ENCODE assay signal across 23 mouse cellular contexts in genomic region chr7:142368856-142369255, GRCm38 (mm10). TPM values are rescaled to one million over a fixed set of nuclear protein-coding genes. Genes with fewer than 3 reads are reported as not detected.
DNase-seq lines count a peak whose midpoint lies in the region; ATAC-seq lines count a peak whose summit lies in the region.
"Had no signal": no experiment of that assay in that cellular context is flagged by ENCODE, and none has a peak within 500 bp of the region (broad histone marks: within the 10 kb centered on the region; RNA-seq: fewer than 3 reads in every experiment).

No protein-coding gene starts in this region.

- DNase-seq in adrenal gland, postnatal 14 days = peak; percentile 7
- no peak for DNase-seq in adrenal gland, postnatal 36 days
- peak; percentile 94 for DNase-seq in brain, adult 2 months (ENCODE audit: low read depth, low spot score)
- peak; percentile 96 for DNase-seq in cerebellum, adult 9-10 months
- peak; percentile 73 to 74 for DNase-seq in gastrocnemius, adult 8-10 months (ENCODE audit: low spot score in 2 of 2)
- no peak for DNase-seq in spleen, postnatal 36 days (ENCODE audit: low spot score in 2 of 2)
- DNase-seq in ovary, postnatal 36 days (ENCODE audit: low spot score) = no peak
- no peak for DNase-seq in hindbrain, embryonic 11.5 days (ENCODE audit: low spot score)
- DNase-seq: adrenal gland, postnatal 25 days; heart, postnatal 4 days; liver, postnatal 0 days; retina, postnatal 1 day; thymus, postnatal 25 days had no signal

- H3K36me3 ChIP-seq in hindbrain, embryonic 11.5 days (ENCODE audit: control insufficient read depth, insufficient read depth, low read length) = no peaks in the 10 kb centered on the region
- H3K36me3 ChIP-seq: embryonic facial prominence, embryonic 15.5 days; heart, embryonic 15.5 days; limb, embryonic 10.5 days had no signal

- ATAC-seq in hindbrain, embryonic 11.5 days (ENCODE audit: low FRiP score) = no peak
- ATAC-seq: forebrain, embryonic 16.5 days; hindbrain, embryonic 16.5 days; intestine, embryonic 16.5 days; liver, postnatal 0 days had no signal

- H3K9ac ChIP-seq in hindbrain, embryonic 11.5 days (ENCODE audit: low read depth, low read length) = no peak overlapping the region
- H3K9ac ChIP-seq: embryonic facial prominence, embryonic 15.5 days; heart, embryonic 15.5 days; liver, postnatal 0 days had no signal

- no peaks in the 10 kb centered on the region for H3K9me3 ChIP-seq in hindbrain, embryonic 11.5 days (ENCODE audit: control insufficient read depth, low read length)
- H3K9me3 ChIP-seq: embryonic facial prominence, embryonic 15.5 days; G1E; heart, embryonic 15.5 days; limb, embryonic 10.5 days had no signal

- H3K4me2 ChIP-seq in hindbrain, embryonic 11.5 days (replicated peaks; ENCODE audit: low read depth, low read length) = no peak overlapping the region
- H3K4me2 ChIP-seq: embryonic facial prominence, embryonic 15.5 days had no signal

- 70% methylated on average over 2 of the region's 2 CpGs for WGBS in hindbrain, embryonic 11.5 days

- peaks cover 30% of the 10 kb centered on the region for H3K27me3 ChIP-seq in hindbrain, embryonic 11.5 days (ENCODE audit: control insufficient read depth, insufficient read depth, low read length)

- no peak overlapping the region for H3K4me3 ChIP-seq in hindbrain, embryonic 11.5 days (ENCODE audit: low read depth, low read length)
- H3K4me3 ChIP-seq: embryonic facial prominence, embryonic 15.5 days; heart, embryonic 15.5 days; limb, embryonic 10.5 days had no signal

- H3K4me1 ChIP-seq in hindbrain, embryonic 11.5 days (replicated peaks; ENCODE audit: control insufficient read depth, insufficient read depth, low read length) = no peaks in the 10 kb centered on the region

- H3K27ac ChIP-seq in hindbrain, embryonic 11.5 days (ENCODE audit: low read depth, low read length) = no peak overlapping the region
- H3K27ac ChIP-seq: embryonic facial prominence, embryonic 15.5 days; heart, embryonic 15.5 days; limb, embryonic 10.5 days had no signal

RNA-seq across cellular contexts. Expression of gene Ifitm10, which starts 4.7 kb away (rescaled TPM):
- total RNA-seq in adrenal gland, postnatal 14 days (2021) = 3.8 and 5.1 TPM in 2 replicates
- 1 to 10 TPM; 3.0 to 4.4 TPM for total RNA-seq in adrenal gland, postnatal 36 days (2021)
- total RNA-seq in gastrocnemius, adult 8-10 months (2022) = 1 to 10 TPM; 1.6 to 2.4 (median 2.1) TPM
- 0.39 and 0.47 TPM in 2 replicates for polyA plus RNA-seq in hindbrain, embryonic 11.5 days (2014; fragmentation: Nextera tagmentation; extraction: Ambion mirVana)
- total RNA-seq: megakaryocyte-erythroid progenitor cell, adult 5-6 weeks had no signal
- polyA plus RNA-seq: testis, adult 2 months had no signal

RNA-seq across cellular contexts. Expression of gene Gm49369, which starts 13.6 kb away (rescaled TPM):
- total RNA-seq in adrenal gland, postnatal 14 days (2021) = 1.4 TPM in 1 of 2 replicates, not detected in the other
- 1 to 10 TPM; 2.6 to 3.3 TPM for total RNA-seq in adrenal gland, postnatal 36 days (2021)
- 1 to 10 TPM; 1.7 to 8.5 (median 4.8) TPM for total RNA-seq in gastrocnemius, adult 8-10 months (2022)
- not detected in 2 replicates for polyA plus RNA-seq in hindbrain, embryonic 11.5 days (2014; fragmentation: Nextera tagmentation; extraction: Ambion mirVana)
- total RNA-seq: megakaryocyte-erythroid progenitor cell, adult 5-6 weeks had no signal
- polyA plus RNA-seq: embryonic facial prominence, embryonic 15.5 days; forebrain, embryonic 16.5 days; liver, postnatal 0 days; small intestine, adult 2 months; testis, adult 2 months had no signal

RNA-seq across cellular contexts. Expression of gene Ctsd, which starts 19.0 kb away (rescaled TPM):
- 678 and 680 TPM in 2 replicates for total RNA-seq in adrenal gland, postnatal 14 days (2021)
- total RNA-seq in adrenal gland, postnatal 36 days (2021) = 1,000 to 10,000 TPM in 1 of 2 experiments, 100 to 1,000 TPM in 1; 932 to 1,123 TPM
- 100 to 1,000 TPM; 443 to 485 (median 471) TPM for total RNA-seq in gastrocnemius, adult 8-10 months (2022)
- polyA plus RNA-seq in hindbrain, embryonic 11.5 days (2014; fragmentation: Nextera tagmentation; extraction: Ambion mirVana) = 168 and 200 TPM in 2 replicates

Comparison
In these comparisons a context has a peak if more than half of its experiments do, and no peak if none do; other contexts are left out.
1. DNase-seq: peak in adrenal gland, postnatal 14 days (single experiment), brain, adult 2 months (single experiment), cerebellum, adult 9-10 months (single experiment) and gastrocnemius, adult 8-10 months (2 of 2); none in adrenal gland, postnatal 36 days (0 of 2), spleen, postnatal 36 days (0 of 2), ovary, postnatal 36 days (single experiment) and hindbrain, embryonic 11.5 days (single experiment).